Comparison of ENCODE assay signal across 7 mouse cellular contexts in genomic region chr5:72203028-72203733, GRCm38 (mm10). TPM values are rescaled to one million over a fixed set of nuclear protein-coding genes. Genes with fewer than 3 reads are reported as not detected.
DNase-seq lines count a peak whose midpoint lies in the region; ATAC-seq lines count a peak whose summit lies in the region.

No protein-coding gene starts in this region.

- peak overlapping the region; percentile 59 for H3K9ac ChIP-seq in intestine, embryonic 15.5 days

- peak; percentile 100 for ATAC-seq in intestine, embryonic 15.5 days

- peak overlapping the region; percentile 38; the same call in 1 of the 2 replicates for H3K27ac ChIP-seq in intestine, embryonic 15.5 days
- H3K27ac ChIP-seq in midbrain, embryonic 10.5 days (replicated peaks): peak overlapping the region; percentile 82

- H3K36me3 ChIP-seq in intestine, embryonic 15.5 days: no peaks in the 10 kb centered on the region
- H3K36me3 ChIP-seq in midbrain, embryonic 10.5 days: no peaks in the 10 kb centered on the region

- H3K4me2 ChIP-seq in intestine, embryonic 15.5 days (replicated peaks): peak overlapping the region; percentile 75

- no peaks in the 10 kb centered on the region for H3K4me1 ChIP-seq in intestine, embryonic 15.5 days (replicated peaks)
- H3K4me1 ChIP-seq in midbrain, embryonic 10.5 days: peaks cover 31% of the 10 kb centered on the region

- intact Hi-C loops in gastrocnemius, postnatal 36 days (cut with DNase I): no loop called here
- intact Hi-C loops in left cerebral cortex, postnatal 25 days (cut with DNase I): loop anchor here (5.0 kb wide), 1 partner anchor 354 kb away; the partner anchor contains the start of gene Nfxl1

- H3K9me3 ChIP-seq in intestine, embryonic 15.5 days: no peaks in the 10 kb centered on the region
- no peaks in the 10 kb centered on the region for H3K9me3 ChIP-seq in midbrain, embryonic 10.5 days (replicated peaks)

- DNase-seq in adrenal gland, adult 2 months: peak; percentile 98
- DNase-seq in embryo, embryonic 11.5 days (ENCODE audit: low read depth, low spot score): peak; percentile 88
- DNase-seq in gastrocnemius, postnatal 36 days: peak; percentile 87 to 92
- peak; percentile 79 to 89 for DNase-seq in left cerebral cortex, postnatal 25 days (ENCODE audit: low spot score in 2 of 2)
- peak; percentile 95 for DNase-seq in midbrain, embryonic 10.5 days (ENCODE audit: low spot score)
- DNase-seq in right cerebral cortex, postnatal 4 days: peak; percentile 70

- WGBS in intestine, embryonic 15.5 days: under 1% methylated on average over 32 of the region's 32 CpGs
- WGBS in midbrain, embryonic 10.5 days: under 1% methylated on average over 32 of the region's 32 CpGs

- peak overlapping the region; percentile 54 for H3K4me3 ChIP-seq in intestine, embryonic 15.5 days (replicated peaks)
- H3K4me3 ChIP-seq in midbrain, embryonic 10.5 days: peak overlapping the region; percentile 67

- no peaks in the 10 kb centered on the region for H3K27me3 ChIP-seq in intestine, embryonic 15.5 days (replicated peaks)
- peaks cover 9% of the 10 kb centered on the region for H3K27me3 ChIP-seq in midbrain, embryonic 10.5 days (ENCODE audit: low read depth, poor library complexity, severe bottlenecking)

RNA-seq across cellular contexts. Expression of gene Commd8, which starts 35.2 kb away (rescaled TPM):
- total RNA-seq in adrenal gland, adult 2 months (2021): 10 to 100 TPM; 46.9 to 70.1 TPM
- 1.2 and 1.4 TPM in 2 replicates for polyA plus RNA-seq in adrenal gland, adult 2 months (2012; rRNA removed)
- 10 to 100 TPM; 26.4 to 29.1 TPM for total RNA-seq in gastrocnemius, postnatal 36 days (2021)
- 120 and 148 TPM in 2 replicates for polyA plus RNA-seq in intestine, embryonic 15.5 days (2015; fragmentation: Nextera tagmentation; extraction: Ambion mirVana)
- total RNA-seq in left cerebral cortex, postnatal 25 days (2021): 10 to 100 TPM; 83.1 to 91.6 TPM
- 155 and 165 TPM in 2 replicates for polyA plus RNA-seq in midbrain, embryonic 10.5 days (2016; fragmentation: Nextera tagmentation; extraction: Ambion mirVana)

Comparison
In these comparisons a context has a peak if more than half of its experiments do, and no peak if none do; other contexts are left out.
1. Peak in every context shown above with its lines: DNase-seq, ATAC-seq, H3K4me3 ChIP-seq and H3K27ac ChIP-seq.